Mouse (Mus musculus) hindbrain, embryonic 14.5 days (tissue): ENCODE measurements at regions not wholly inside any gene's neighbourhood (a gene's known extent, or its start where the extent isn't known, plus 50 kb on each side); places are given as distances from the start of the nearest gene placed in this dataset.

ENCODE experiments used
- ATAC-seq: fragments of 200-750 bp; cut with Nextera tagmentation; 2 replicates; pipeline ENCODE4 v1.8.0; 2017; ENCODE audit warnings: moderate number of reproducible peaks, mild to moderate bottlenecking, moderate TSS enrichment, moderate library complexity; ENCODE audit not compliant: low FRiP score
- DNase-seq: peaks from one replicate; pipeline ENCODE4 v3.0.0-alpha.2; 2015; ENCODE audit warnings: low spot score
- H3K27ac ChIP-seq: fragments of 300-500 bp; sonication (generic); 2 replicates; pipeline ENCODE4 v1.5.1; 2014; ENCODE audit warnings: mild to moderate bottlenecking, moderate library complexity
- H3K27me3 ChIP-seq: fragments of 300-500 bp; sonication (generic); 2 replicates; pipeline ENCODE4 v1.6.1; 2014; ENCODE audit warnings: mild to moderate bottlenecking, low read length, mixed read lengths; ENCODE audit not compliant: control insufficient read depth, insufficient read depth
- H3K36me3 ChIP-seq: fragments of 300-500 bp; sonication (generic); replicated peaks from 2 replicates; pipeline ENCODE4 v1.6.1; 2014; ENCODE audit not compliant: control insufficient read depth, insufficient read depth
- H3K4me1 ChIP-seq: fragments of 300-500 bp; sonication (generic); replicated peaks from 2 replicates; pipeline ENCODE4 v1.6.1; 2014; ENCODE audit warnings: antibody characterized with exemption, low read length, mixed read lengths; ENCODE audit not compliant: control insufficient read depth, insufficient read depth
- H3K4me2 ChIP-seq: fragments of 300-500 bp; sonication (generic); replicated peaks from 2 replicates; pipeline ENCODE4 v1.6.1; 2014; ENCODE audit warnings: mild to moderate bottlenecking, moderate library complexity
- H3K4me3 ChIP-seq: fragments of 300-500 bp; sonication (generic); replicated peaks from 2 replicates; pipeline ENCODE4 v1.5.1; 2014; ENCODE audit warnings: mild to moderate bottlenecking, low read length
- H3K9ac ChIP-seq: fragments of 300-500 bp; sonication (generic); 2 replicates; pipeline ENCODE4 v1.6.1; 2014
- H3K9me3 ChIP-seq: fragments of 300-500 bp; sonication (generic); 2 replicates; pipeline ENCODE4 v1.6.1; 2016; ENCODE audit warnings: low read length; ENCODE audit not compliant: control insufficient read depth
- WGBS: fragments of 180-500 bp; shearing (Covaris S2); extraction: QIAGEN DNeasy Blood & Tissue Kit; methylation state at CpG from one replicate; pipeline ENCODE4 v1.1.7; 2014; 5-methylcytosine and 5-hydroxymethylcytosine counted together

DNA sequence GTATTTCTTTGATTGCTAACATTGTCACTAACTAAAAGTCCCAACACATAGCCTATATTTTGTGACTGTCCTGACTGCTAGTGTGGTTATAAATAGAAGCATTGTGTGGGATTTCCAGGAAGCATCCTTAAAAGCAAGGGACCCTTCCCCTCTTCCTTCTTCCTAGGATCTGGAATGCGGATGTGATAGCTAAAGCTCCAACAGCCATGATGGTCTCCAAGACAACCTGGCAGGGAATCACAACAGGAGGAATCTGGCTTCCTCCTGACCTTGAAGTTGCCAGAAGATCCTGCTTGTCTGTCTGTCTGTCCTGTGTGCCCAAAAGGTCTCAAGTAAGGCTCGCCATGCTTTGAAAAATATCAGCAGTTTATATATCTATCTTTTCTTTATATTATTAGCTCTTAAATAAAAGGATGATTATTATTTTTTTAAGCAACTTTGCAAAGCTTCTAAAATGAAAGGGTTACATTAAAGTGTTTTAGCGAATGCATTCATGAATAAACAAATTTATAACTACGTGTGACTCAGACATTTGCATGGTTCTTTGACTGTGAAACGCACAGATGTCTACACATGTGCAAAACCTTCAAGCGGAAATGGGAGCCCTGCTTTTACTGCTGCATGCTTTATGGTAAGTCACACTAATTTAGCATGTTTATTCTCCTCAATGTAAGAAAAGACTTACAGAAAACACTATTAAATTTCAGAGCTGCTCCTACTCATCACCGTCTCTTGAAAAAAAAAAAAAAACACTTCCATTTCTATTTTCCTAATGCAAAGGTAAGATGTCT lies 160.9 kb downstream of the Plk2 start:
- H3K27ac ChIP-seq, result no peak overlapping the region
- H3K4me3 ChIP-seq, result no peak overlapping the region
- DNase-seq, result no peak
- 0 out of 2 replicates have a peak, but pooled peaks cover 8% of the 10 kb centered on the region for H3K4me1 ChIP-seq
- no peak overlapping the region for H3K4me2 ChIP-seq
- no peaks in the 10 kb centered on the region for H3K27me3 ChIP-seq
- no peaks in the 10 kb centered on the region for H3K36me3 ChIP-seq
- WGBS, result 72% methylated on average over 7 of the region's 7 CpGs
- H3K9me3 ChIP-seq, result no peaks in the 10 kb centered on the region
- H3K9ac ChIP-seq, result no peak overlapping the region
- no peak for ATAC-seq

DNA sequence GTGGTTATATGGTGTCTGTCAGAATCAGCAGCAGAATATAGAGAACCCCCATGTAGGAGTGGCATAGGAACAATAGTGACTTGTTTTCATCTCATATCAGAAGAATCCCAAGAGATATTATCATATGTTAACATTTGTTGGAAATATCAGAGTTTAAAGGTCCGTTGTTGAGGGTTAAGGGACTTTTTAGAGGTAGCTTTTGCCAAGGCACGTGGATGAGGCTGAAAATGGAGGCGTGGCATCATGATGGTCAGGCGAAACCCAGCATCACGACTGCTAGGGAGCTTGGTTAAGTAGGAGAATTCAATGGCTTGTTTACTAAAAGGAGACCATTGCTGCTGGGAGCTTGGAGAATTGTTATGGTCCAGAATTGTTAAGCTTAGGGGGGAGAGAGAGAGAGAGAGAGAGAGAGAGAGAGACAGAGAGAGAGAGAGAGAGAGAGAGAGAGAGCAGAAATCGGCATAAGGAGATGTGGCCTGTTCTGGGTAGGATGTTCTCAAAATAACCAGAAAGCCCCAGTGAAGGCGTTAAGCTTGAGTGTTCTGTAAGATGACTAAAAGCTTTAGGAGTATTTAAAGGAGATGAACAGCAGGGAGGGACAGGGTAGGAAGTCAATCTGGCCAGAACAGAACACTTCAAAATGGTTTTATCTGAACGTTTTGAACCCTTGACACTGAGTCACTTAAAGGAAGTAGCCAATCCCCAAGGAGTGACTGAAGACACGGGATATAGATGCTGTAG lies 161.7 kb downstream of the Plk2 start:
- H3K4me2 ChIP-seq, result no peak overlapping the region
- no peaks in the 10 kb centered on the region for H3K27me3 ChIP-seq
- no peak overlapping the region for H3K27ac ChIP-seq
- no peak overlapping the region for H3K9ac ChIP-seq
- 79% methylated on average over 9 of the region's 9 CpGs for WGBS
- 0 out of 2 replicates have a peak, but pooled peaks cover 8% of the 10 kb centered on the region for H3K4me1 ChIP-seq
- no peak overlapping the region for H3K4me3 ChIP-seq
- ATAC-seq (no peak), DNase-seq (no peak)
- H3K9me3 ChIP-seq, result no peaks in the 10 kb centered on the region
- no peaks in the 10 kb centered on the region for H3K36me3 ChIP-seq

DNA sequence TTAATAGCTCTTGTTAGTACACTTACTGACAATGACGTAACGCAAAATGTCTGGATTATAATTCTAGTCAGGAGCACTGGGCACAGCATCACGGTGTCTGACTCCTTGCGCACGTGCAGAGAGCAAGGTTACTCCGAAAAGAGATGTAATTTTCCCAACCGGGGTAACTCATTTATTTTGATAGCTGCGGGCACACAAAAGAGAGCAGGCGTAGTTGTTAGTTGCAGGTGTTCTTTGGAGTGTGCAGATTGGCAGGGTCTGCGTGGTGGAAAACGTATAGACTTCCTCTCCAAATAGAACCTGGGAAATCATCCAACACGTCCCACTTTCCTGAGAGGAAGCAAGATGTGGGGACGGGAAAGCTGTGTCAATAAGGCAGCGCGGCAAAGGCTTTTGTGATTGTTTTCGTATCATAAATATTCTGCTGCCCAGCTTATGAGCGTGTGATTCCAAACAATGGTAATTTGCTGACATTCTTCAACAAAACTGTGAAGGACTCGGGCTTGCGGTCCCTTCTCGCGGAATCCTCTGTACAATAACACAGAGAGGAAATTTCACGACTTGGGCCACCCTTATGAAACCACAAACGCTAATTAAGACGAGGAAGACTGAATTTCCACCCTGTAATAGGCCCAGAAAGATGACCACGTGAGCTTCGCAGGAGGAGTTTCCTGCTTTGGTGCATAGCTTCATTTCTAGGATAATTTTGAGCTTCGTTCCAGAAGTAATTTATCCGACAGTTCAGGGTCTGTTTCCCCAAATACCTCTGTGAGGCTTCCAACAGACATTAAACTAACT lies 163.3 kb downstream of the Plk2 start:
- Histone ChIP-seq H3K9me3 (no peaks in the 10 kb centered on the region), H3K9ac (0 out of 2 replicates have a peak overlapping the region, but pooled peaks have one; percentile 20), H3K27ac (peak overlapping the region; percentile 64), H3K4me1 (0 out of 2 replicates have a peak, but pooled peaks cover 8% of the 10 kb centered on the region), H3K36me3 (no peaks in the 10 kb centered on the region), H3K4me3 (no peak overlapping the region), H3K4me2 (peak overlapping the region; percentile 41), H3K27me3 (no peaks in the 10 kb centered on the region)
- DNase-seq (peak; percentile 59), ATAC-seq (peak; percentile 51; the same call in 1 of the 2 replicates)
- WGBS, result 52% methylated on average over 28 of the region's 28 CpGs

DNA sequence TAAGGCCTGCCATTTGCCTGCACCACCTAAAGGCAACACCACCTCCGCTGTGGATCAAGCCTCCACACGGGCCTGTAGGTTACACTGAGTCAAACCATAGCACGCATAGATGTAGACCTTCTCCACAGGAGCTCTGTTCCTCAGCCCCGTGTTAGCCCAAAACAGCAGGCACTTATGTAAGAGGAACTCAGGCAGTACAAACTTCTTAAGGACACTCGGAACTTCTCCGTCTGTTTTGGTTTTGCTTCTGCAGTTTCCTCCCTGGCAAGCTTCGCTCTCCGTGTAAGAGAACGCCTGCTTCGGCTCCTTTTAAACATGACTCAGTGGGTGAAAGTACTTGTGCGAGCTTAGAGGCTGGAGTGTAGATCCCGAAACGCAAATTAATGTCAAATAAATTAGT lies 165.7 kb downstream of the Plk2 start:
- Histone ChIP-seq H3K27me3 (no peaks in the 10 kb centered on the region), H3K4me1 (0 out of 2 replicates have a peak, but pooled peaks cover 8% of the 10 kb centered on the region), H3K4me2 (no peak overlapping the region), H3K27ac (no peak overlapping the region), H3K36me3 (no peaks in the 10 kb centered on the region), H3K9me3 (no peaks in the 10 kb centered on the region), H3K9ac (no peak overlapping the region), H3K4me3 (no peak overlapping the region)
- DNase-seq (no peak), ATAC-seq (no peak)
- WGBS, result 86% methylated on average over 13 of the region's 13 CpGs

DNA sequence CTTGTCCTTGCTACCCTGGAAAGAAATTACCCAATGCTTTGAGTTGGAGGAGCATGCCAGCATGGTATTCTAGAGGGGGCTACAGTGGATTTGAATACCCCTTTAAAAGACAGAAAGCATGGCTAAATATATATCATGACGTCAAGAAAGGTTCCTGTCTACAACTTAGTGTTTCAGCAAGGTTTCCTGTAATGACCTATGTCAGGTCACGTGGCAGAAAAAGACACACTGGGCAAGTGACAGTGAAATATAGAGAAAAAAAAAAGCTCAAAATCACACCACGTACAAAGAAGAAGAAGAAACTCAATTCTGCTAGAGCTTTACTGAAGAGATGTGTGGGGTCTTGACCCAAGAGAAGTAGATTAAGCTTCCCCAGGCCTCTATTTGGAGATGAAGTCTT lies 167.7 kb downstream of the Plk2 start:
- H3K27me3 ChIP-seq, result no peaks in the 10 kb centered on the region
- ATAC-seq (no peak), DNase-seq (no peak)
- no peaks in the 10 kb centered on the region for H3K9me3 ChIP-seq
- no peak overlapping the region for H3K27ac ChIP-seq
- no peak overlapping the region for H3K9ac ChIP-seq
- 0 out of 2 replicates have a peak, but pooled peaks cover 8% of the 10 kb centered on the region for H3K4me1 ChIP-seq
- no peak overlapping the region for H3K4me3 ChIP-seq
- no peak overlapping the region for H3K4me2 ChIP-seq
- WGBS, result 79% methylated on average over 3 of the region's 3 CpGs
- H3K36me3 ChIP-seq, result no peaks in the 10 kb centered on the region

DNA sequence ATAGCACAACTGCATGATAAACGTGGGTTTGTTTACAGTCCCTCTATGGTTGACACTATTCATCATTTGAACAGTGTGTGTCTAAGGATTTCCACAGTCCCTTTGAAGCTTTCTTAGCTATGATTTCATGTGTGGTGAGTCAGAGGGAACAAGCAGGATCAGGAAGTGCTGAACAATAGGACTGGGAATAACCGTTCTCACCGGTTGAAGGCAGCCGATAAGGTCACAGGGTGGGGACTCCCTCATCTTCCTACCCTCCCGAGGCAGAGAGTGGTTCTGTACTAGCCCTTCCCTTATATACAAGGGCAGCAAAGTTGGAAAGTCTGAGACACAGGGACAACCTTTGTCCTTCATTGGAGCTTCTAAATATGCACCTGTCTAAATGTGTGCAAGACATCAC lies 168.1 kb downstream of the Plk2 start:
- H3K4me3 ChIP-seq, result no peak overlapping the region
- WGBS, result 64% methylated on average over 5 of the region's 5 CpGs
- no peaks in the 10 kb centered on the region for H3K9me3 ChIP-seq
- no peaks in the 10 kb centered on the region for H3K36me3 ChIP-seq
- ATAC-seq, result no peak
- no peak overlapping the region for H3K27ac ChIP-seq
- H3K27me3 ChIP-seq, result no peaks in the 10 kb centered on the region
- no peak overlapping the region for H3K4me2 ChIP-seq
- no peak overlapping the region for H3K9ac ChIP-seq
- 0 out of 2 replicates have a peak, but pooled peaks cover 6% of the 10 kb centered on the region for H3K4me1 ChIP-seq
- no peak for DNase-seq

DNA sequence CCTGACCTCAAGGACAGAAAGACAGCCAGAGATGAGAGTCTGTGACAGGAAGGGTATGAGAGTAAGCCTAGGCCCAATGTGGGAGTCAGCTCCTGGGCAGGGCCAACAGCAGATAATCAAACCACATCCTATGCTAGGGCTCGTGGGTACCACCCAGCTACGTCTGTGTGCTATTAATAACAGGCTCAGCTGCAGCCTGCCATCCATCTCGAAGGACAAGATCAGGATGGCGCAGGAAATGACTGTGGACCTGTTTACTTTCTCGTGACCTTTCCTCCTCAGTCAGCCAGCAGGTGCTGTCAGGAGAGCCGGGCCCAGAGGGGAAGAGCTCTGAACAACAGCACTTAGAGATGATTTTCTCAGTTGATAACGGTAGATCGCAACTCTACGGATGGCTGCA lies 169.1 kb downstream of the Plk2 start:
- no peak for DNase-seq
- Histone ChIP-seq H3K9ac (no peak overlapping the region), H3K4me2 (no peak overlapping the region), H3K4me3 (no peak overlapping the region), H3K4me1 (no peaks in the 10 kb centered on the region), H3K36me3 (no peaks in the 10 kb centered on the region), H3K27ac (no peak overlapping the region), H3K9me3 (no peaks in the 10 kb centered on the region), H3K27me3 (no peaks in the 10 kb centered on the region)
- no peak for ATAC-seq
- 64% methylated on average over 9 of the region's 9 CpGs for WGBS

DNA sequence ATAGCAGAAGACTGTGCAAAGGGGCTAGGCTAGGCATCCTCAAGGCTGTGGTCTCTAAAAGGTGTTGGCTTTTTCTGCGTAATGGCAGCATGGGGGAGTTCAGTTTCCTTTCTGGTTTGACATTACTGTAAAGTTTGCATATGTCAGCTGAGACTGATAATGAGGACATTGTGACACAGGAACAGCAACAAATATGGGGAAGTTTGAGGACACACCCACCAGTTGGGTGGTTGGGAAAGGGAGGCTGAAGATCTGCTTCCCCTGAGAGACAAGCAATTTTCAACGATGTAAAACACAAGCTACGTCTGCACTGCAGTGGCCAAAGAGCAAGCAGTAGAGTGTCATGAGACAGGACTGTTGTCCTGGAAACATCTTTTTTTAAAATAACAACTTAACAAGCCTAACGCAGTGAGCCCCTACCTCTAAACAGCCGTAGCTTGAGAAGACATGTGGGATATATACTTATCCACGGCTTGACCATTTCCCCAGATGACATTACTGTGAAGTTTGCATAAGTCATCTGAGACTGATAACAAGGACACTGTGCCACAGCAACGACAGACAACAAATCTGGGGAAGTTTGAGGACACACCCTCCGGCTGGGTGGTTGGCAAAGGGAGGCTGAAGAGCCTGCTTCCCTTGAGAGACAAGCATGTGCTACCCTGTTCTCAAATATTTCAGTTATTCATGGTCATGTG lies 173.8 kb downstream of the Plk2 start:
- Histone ChIP-seq H3K27ac (no peak overlapping the region), H3K9ac (no peak overlapping the region), H3K27me3 (no peaks in the 10 kb centered on the region), H3K9me3 (no peaks in the 10 kb centered on the region), H3K4me1 (peaks cover under 1% of the 10 kb centered on the region), H3K4me2 (no peak overlapping the region), H3K4me3 (no peak overlapping the region), H3K36me3 (no peaks in the 10 kb centered on the region)
- no peak for ATAC-seq
- DNase-seq, result no peak
- WGBS, result 88% methylated on average over 8 of the region's 8 CpGs
